Mouse (Mus musculus) spleen, adult 2 months (tissue): ENCODE measurements around the gene Gm20388.

Experiments
- CTCF ChIP-seq: fragments of 200-500 bp; IDR thresholded peaks from 2 replicates; pipeline ENCODE4 v1.5.1; 2011; ENCODE audit warnings: mild to moderate bottlenecking, inconsistent platforms; ENCODE audit not compliant: insufficient read depth, insufficient read length, insufficient replicate concordance; ENCODE audit errors: extremely low read depth
- POLR2A ChIP-seq: fragments of 200-500 bp; IDR thresholded peaks from 2 replicates; pipeline ENCODE4 v1.6.1; 2011; ENCODE audit warnings: low read depth, low read length, inconsistent platforms

GRCm38 (mm10) chr8:119927422-119928092, 16.9 kb downstream of the Gm20388 start:
- TF ChIP-seq CTCF, result peak; percentile 53; the same call in 1 of the 2 replicates
- no peak for TF ChIP-seq POLR2A
